Mouse (Mus musculus) heart, embryonic 15.5 days (tissue): Measurements from ENCODE around the gene Phtf2. TPM values are rescaled to one million over a fixed set of nuclear protein-coding genes. Genes with fewer than 3 reads are reported as not detected.
"Not testable (repeated sequence)": the region's sequence is repeated elsewhere in the genome, so short reads cannot be mapped to it uniquely, and the experiment has no call there.

Experiments
- ATAC-seq: fragments of 200-750 bp; cut with Nextera tagmentation; replicated peaks from 2 replicates; pipeline ENCODE4 v1.8.0; 2017; ENCODE audit warnings: low read depth, moderate TSS enrichment; ENCODE audit not compliant: insufficient number of reproducible peaks, insufficient read depth, low FRiP score
- H3K27ac ChIP-seq: fragments of 300-500 bp; sonication (generic); 2 replicates; pipeline ENCODE4 v1.5.1; 2015; ENCODE audit warnings: mild to moderate bottlenecking, inconsistent platforms
- H3K27me3 ChIP-seq: fragments of 300-500 bp; sonication (generic); 2 replicates; pipeline ENCODE4 v1.6.1; 2015; ENCODE audit warnings: inconsistent platforms
- H3K36me3 ChIP-seq: fragments of 300-500 bp; sonication (generic); 2 replicates; pipeline ENCODE4 v1.6.1; 2015; ENCODE audit warnings: mild to moderate bottlenecking, inconsistent platforms
- H3K4me1 ChIP-seq: fragments of 300-500 bp; sonication (generic); replicated peaks from 2 replicates; pipeline ENCODE4 v1.6.1; 2015; ENCODE audit warnings: inconsistent platforms
- H3K4me2 ChIP-seq: fragments of 300-500 bp; sonication (generic); 2 replicates; pipeline ENCODE4 v1.6.1; 2015; ENCODE audit warnings: inconsistent platforms, mild to moderate bottlenecking, moderate library complexity
- H3K4me3 ChIP-seq: fragments of 300-500 bp; sonication (generic); 2 replicates; pipeline ENCODE4 v1.5.1; 2015; ENCODE audit warnings: mild to moderate bottlenecking, inconsistent platforms
- H3K9ac ChIP-seq: fragments of 300-500 bp; sonication (generic); 2 replicates; pipeline ENCODE4 v1.6.1; 2015; ENCODE audit warnings: mild to moderate bottlenecking, inconsistent platforms
- H3K9me3 ChIP-seq: fragments of 300-500 bp; sonication (generic); replicated peaks from 2 replicates; pipeline ENCODE4 v1.6.1; 2016; ENCODE audit warnings: inconsistent platforms
- WGBS: fragments of 180-500 bp; shearing (Covaris S2); methylation state at CpG from one replicate; pipeline ENCODE4 v1.1.7; 2015; ENCODE audit warnings: mixed read lengths; 5-methylcytosine and 5-hydroxymethylcytosine counted together
- polyA plus RNA-seq: library from polyadenylated mRNA; unstranded; fragments of >200 nt; fragmentation: Nextera tagmentation; extraction: Ambion mirVana; gene quantifications from 2 replicates; pipeline ENCODE4 v1.2.1, GENCODE M21; 2015

The Phtf2 gene
- polyA plus RNA-seq, 1 experiment from 2014 or later, result 32.9 TPM

- not testable (repeated sequence) for H3K4me3 ChIP-seq, H3K36me3 ChIP-seq, H3K27ac ChIP-seq, ATAC-seq, H3K4me1 ChIP-seq, H3K9ac ChIP-seq, H3K4me2 ChIP-seq, H3K27me3 ChIP-seq, H3K9me3 ChIP-seq
- WGBS, result 84% methylated on average over 3 of the region's 3 CpGs
These were observed 119.5 kb downstream of the Phtf2 start for GRCm38 (mm10) chr5:20762441-20762840.

DNA sequence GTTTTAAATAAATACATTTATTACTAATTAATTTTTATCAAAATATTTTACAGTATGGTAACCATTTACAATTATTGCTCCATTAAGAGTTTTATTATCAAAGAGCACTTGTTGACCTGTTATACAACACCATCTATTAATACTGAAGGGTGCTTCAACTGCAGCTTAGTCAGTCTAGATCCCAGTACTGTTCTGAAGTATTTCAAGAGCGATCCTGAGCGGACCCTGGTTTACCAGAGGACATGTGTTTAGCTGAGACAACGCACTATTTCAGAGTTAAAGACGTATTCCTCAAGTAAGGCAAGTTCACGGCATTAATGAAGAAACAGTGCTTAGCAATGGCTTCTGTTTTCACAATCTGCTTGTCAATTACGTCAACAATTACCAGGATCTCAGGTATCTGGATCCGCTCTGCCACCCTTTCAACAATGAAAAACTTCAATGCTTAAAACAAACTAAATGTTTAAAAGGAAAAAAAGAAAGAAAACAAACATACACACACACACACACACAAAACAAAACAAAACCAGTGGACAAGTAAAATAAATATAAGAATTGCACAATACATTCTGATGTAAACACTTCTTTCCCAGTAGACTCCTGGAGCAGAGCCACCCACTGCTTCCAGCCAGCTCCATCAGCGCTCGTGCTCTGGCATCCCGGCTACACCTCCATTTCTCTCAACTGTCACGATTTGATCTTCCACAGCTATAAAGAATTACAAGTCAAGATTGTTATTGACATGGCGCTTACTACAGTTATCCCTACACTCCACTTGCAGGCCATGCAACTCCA, 121.4 kb downstream of the Phtf2 start:
- Histone ChIP-seq H3K36me3 (peaks cover 9% of the 10 kb centered on the region), H3K4me1 (peaks cover 3% of the 10 kb centered on the region; the same call in 1 of the 2 replicates), H3K9me3 (no peaks in the 10 kb centered on the region), H3K27me3 (no peaks in the 10 kb centered on the region), H3K4me3 (no peak overlapping the region), H3K27ac (no peak overlapping the region), H3K4me2 (no peak overlapping the region), H3K9ac (no peak overlapping the region)
- no peak for ATAC-seq
- WGBS, result 81% methylated on average over 12 of the region's 12 CpGs

DNA sequence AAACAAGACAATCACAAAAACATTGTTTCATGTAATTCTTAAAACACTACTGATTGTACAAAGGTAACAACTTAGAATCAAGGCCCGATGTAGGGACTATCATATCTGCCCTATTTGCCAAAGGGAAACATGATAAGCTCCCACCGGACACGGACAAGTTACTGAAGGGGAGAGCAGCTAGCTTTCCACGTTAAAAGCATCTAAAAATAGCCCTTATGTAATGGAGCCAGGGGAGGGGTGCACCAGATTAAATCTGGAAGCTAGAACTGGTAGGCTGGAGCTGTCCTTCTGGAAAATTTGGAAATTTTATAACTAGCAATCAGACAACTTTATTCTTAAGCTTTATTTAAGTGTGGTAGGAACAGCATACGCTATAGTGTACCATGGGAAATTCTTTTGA, 122.2 kb downstream of the Phtf2 start:
- no peak for ATAC-seq
- Histone ChIP-seq H3K36me3 (peaks cover 9% of the 10 kb centered on the region), H3K27ac (no peak overlapping the region; the same call in 1 of the 2 replicates), H3K4me3 (no peak overlapping the region), H3K4me1 (peaks cover 3% of the 10 kb centered on the region; the same call in 1 of the 2 replicates), H3K27me3 (no peaks in the 10 kb centered on the region), H3K9ac (no peak overlapping the region), H3K4me2 (no peak overlapping the region), H3K9me3 (no peaks in the 10 kb centered on the region)
- WGBS, result 26% methylated on average over 5 of the region's 5 CpGs

DNA sequence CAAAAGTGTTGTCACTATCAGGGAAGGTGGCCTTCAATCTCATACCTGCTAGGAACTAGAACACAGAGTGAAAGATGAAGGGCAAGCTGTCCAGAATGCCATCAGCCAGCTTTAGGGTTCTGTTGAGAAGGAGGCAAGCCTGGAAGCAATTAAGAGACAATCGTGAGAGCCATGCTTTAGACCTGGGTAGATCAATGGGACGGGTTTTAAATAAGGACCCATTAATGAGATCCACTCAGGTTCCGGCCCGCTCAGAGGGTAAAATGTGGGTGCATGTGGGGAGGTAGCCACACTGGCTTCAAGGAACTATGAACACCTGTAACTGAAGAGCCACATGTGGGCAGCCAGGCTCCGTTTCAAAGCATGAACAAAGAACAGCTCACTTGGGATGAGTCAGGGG, 128.0 kb downstream of the Phtf2 start:
- no peak for ATAC-seq
- Histone ChIP-seq H3K9me3 (no peaks in the 10 kb centered on the region), H3K27ac (no peak overlapping the region), H3K4me3 (no peak overlapping the region), H3K9ac (no peak overlapping the region), H3K36me3 (no peaks in the 10 kb centered on the region), H3K4me1 (peaks cover 3% of the 10 kb centered on the region; the same call in 1 of the 2 replicates), H3K27me3 (no peaks in the 10 kb centered on the region), H3K4me2 (no peak overlapping the region)
- WGBS, result 74% methylated on average over 5 of the region's 5 CpGs

DNA sequence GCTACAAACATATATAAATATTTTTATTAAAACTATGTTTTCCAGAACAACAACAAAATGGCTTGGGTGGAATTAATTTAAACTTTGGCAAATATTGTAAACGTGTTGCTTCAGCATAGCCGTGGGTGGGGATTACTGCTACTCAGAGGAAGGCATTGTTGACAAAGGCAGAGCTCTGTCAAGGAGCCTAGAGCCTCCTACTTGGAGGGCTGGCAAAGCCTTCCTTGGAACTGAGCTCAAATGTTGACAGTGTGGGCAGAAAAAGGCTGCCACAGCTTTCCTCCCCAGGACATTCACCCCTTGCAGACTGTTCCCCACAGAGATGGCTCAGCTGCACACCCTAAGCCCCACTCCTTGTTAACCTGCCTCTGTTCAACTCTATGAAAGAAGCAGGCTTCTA, 128.8 kb downstream of the Phtf2 start:
- Histone ChIP-seq H3K4me3 (no peak overlapping the region), H3K36me3 (no peaks in the 10 kb centered on the region), H3K4me2 (no peak overlapping the region), H3K27ac (no peak overlapping the region), H3K27me3 (no peaks in the 10 kb centered on the region), H3K4me1 (no peaks in the 10 kb centered on the region), H3K9ac (no peak overlapping the region), H3K9me3 (no peaks in the 10 kb centered on the region)
- 47% methylated on average over 2 of the region's 2 CpGs for WGBS
- ATAC-seq, result no peak

DNA sequence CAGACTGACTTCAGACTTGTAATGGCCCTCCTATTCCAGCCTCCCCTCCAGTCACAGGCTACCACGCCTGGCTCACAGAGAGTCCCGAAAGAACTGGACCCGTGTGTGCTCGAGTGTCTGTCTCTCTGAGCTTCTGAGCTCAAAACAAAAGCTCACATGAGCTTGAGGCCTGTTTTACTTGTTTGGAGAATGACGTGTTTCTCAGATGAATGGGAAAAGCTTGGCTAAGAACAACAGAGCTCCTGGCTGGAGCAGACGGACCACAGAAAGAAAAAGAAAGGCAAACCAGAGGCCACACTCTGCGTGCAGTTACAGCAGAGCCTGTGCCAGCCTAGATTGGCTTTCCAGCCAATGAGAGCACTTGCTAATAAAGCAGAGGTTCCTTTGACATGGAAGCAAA, 130.2 kb downstream of the Phtf2 start:
- no peak overlapping the region for H3K4me2 ChIP-seq
- no peak overlapping the region for H3K27ac ChIP-seq
- no peak overlapping the region for H3K9ac ChIP-seq
- no peak overlapping the region for H3K4me3 ChIP-seq
- no peaks in the 10 kb centered on the region for H3K27me3 ChIP-seq
- no peaks in the 10 kb centered on the region for H3K9me3 ChIP-seq
- H3K36me3 ChIP-seq, result no peaks in the 10 kb centered on the region
- WGBS, result 63% methylated on average over 7 of the region's 7 CpGs
- ATAC-seq, result no peak
- H3K4me1 ChIP-seq, result no peaks in the 10 kb centered on the region

GRCm38 (mm10) chr5:20751000-20751399, 130.9 kb downstream of the Phtf2 start:
- no peaks in the 10 kb centered on the region for H3K4me1 ChIP-seq
- 73% methylated on average over 7 of the region's 7 CpGs for WGBS

DNA sequence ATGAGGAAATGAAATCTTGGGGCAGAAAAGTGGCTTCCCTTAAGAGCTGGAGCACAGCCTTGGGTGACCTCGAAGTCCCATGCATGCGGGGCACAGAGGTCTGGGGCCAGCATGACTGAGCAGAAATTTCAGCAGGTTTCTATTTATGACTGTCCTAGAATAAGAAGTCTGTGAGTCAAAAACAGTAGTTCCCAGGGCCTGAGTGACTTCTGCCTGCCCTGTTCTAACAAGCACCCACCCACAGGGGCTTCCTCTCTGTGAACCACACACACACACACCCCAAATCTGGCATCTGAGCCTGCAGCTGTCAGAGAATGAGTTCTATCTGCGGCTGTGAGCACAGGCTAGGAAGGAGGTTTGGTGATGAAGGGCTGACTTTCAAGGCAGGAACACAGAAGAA, 132.4 kb downstream of the Phtf2 start:
- H3K27ac ChIP-seq, result no peak overlapping the region
- H3K36me3 ChIP-seq, result no peaks in the 10 kb centered on the region
- no peaks in the 10 kb centered on the region for H3K27me3 ChIP-seq
- ATAC-seq, result no peak
- no peaks in the 10 kb centered on the region for H3K9me3 ChIP-seq
- no peak overlapping the region for H3K9ac ChIP-seq
- no peaks in the 10 kb centered on the region for H3K4me1 ChIP-seq
- no peak overlapping the region for H3K4me2 ChIP-seq
- 75% methylated on average over 3 of the region's 3 CpGs for WGBS
- H3K4me3 ChIP-seq, result no peak overlapping the region

More at GRCm38 (mm10) chr5:20751000-20751399, 130.9 kb downstream of the Phtf2 start:
- ATAC-seq, result no peak
- Histone ChIP-seq H3K27ac (no peak overlapping the region), H3K9me3 (no peaks in the 10 kb centered on the region), H3K4me2 (no peak overlapping the region), H3K9ac (no peak overlapping the region), H3K27me3 (no peaks in the 10 kb centered on the region), H3K4me3 (no peak overlapping the region), H3K36me3 (no peaks in the 10 kb centered on the region)

GRCm38 (mm10) chr5:20748856-20749255, 133.1 kb downstream of the Phtf2 start:
- H3K4me3 ChIP-seq, result no peak overlapping the region
- no peaks in the 10 kb centered on the region for H3K9me3 ChIP-seq
- H3K36me3 ChIP-seq, result no peaks in the 10 kb centered on the region
- ATAC-seq, result no peak
- H3K27ac ChIP-seq, result no peak overlapping the region
- 90% methylated on average over 8 of the region's 8 CpGs for WGBS
- H3K4me1 ChIP-seq, result no peaks in the 10 kb centered on the region
- H3K27me3 ChIP-seq, result no peaks in the 10 kb centered on the region
- no peak overlapping the region for H3K9ac ChIP-seq
- no peak overlapping the region for H3K4me2 ChIP-seq

GRCm38 (mm10) chr5:20748142-20748541, 133.8 kb downstream of the Phtf2 start:
- Histone ChIP-seq H3K9me3 (no peaks in the 10 kb centered on the region), H3K9ac (no peak overlapping the region), H3K4me3 (no peak overlapping the region), H3K27ac (no peak overlapping the region), H3K36me3 (no peaks in the 10 kb centered on the region), H3K27me3 (no peaks in the 10 kb centered on the region), H3K4me1 (no peaks in the 10 kb centered on the region), H3K4me2 (no peak overlapping the region)
- ATAC-seq, result no peak
- WGBS, result 85% methylated on average over 4 of the region's 4 CpGs

GRCm38 (mm10) chr5:20741936-20742335, 140.0 kb downstream of the Phtf2 start:
- Histone ChIP-seq H3K4me3 (no peak overlapping the region), H3K36me3 (no peaks in the 10 kb centered on the region), H3K9ac (no peak overlapping the region), H3K27ac (no peak overlapping the region), H3K9me3 (no peaks in the 10 kb centered on the region), H3K4me2 (no peak overlapping the region), H3K27me3 (no peaks in the 10 kb centered on the region), H3K4me1 (no peaks in the 10 kb centered on the region)
- ATAC-seq, result no peak
- 87% methylated on average over 8 of the region's 8 CpGs for WGBS

DNA sequence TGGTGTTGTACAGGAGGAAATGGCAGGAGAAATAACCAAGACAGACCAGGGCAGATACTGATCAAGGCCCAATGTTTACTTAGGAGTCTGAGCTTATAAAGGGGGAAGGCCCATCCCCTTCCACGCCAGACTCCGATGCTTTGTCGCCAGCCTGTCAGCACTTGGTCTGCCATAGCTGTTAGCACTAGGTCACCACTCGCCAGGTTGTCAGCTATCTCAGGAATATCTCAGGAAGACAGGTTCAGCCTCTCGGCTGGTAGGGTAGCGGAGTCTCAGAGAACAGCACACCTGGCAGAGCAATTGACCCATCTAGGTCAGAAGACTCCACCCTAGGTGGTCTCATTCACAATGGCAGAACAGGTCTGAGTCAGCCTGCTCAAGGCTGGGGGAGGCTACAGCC, 140.7 kb downstream of the Phtf2 start:
- Histone ChIP-seq H3K36me3 (no peaks in the 10 kb centered on the region), H3K27ac (no peak overlapping the region), H3K4me1 (no peaks in the 10 kb centered on the region), H3K9ac (no peak overlapping the region), H3K27me3 (no peaks in the 10 kb centered on the region), H3K9me3 (no peaks in the 10 kb centered on the region), H3K4me3 (no peak overlapping the region), H3K4me2 (no peak overlapping the region)
- WGBS, result 35% methylated on average over 6 of the region's 6 CpGs
- ATAC-seq, result no peak
